Mouse (Mus musculus): ENCODE measurements at regions not wholly inside any gene's neighbourhood (a gene's known extent, or its start where the extent isn't known, plus 50 kb on each side); places are given as distances from the start of the nearest gene placed in this dataset.

Small RNAs in the stretch of these regions (microRNA-seq; reads per million reads assigned to microRNA genes)
- gene Gm22234 (ENCODE audit: borderline number of aligned reads in 2 of 2): 0 reads per million in 2 experiments
- 0 reads per million in 2 experiments for gene Gm25297 (ENCODE audit: borderline number of aligned reads in 2 of 2)
